Mouse (Mus musculus) heart, adult 2 months (tissue): Measurements from ENCODE around the gene 1700012B07Rik.

Experiments used
- CTCF ChIP-seq: fragments of 200-600 bp; IDR thresholded peaks from 2 replicates; pipeline ENCODE4 v1.8.1; 2022; ENCODE audit warnings: antibody characterized with exemption, mild to moderate bottlenecking, moderate library complexity
- EP300 ChIP-seq: fragments of 200-500 bp; IDR thresholded peaks from 2 replicates; pipeline ENCODE4 v1.6.1; 2011; ENCODE audit warnings: low read depth, low read length, control low read depth; ENCODE audit not compliant: insufficient read depth
- POLR2A ChIP-seq: fragments of 200-500 bp; IDR thresholded peaks from 2 replicates; pipeline ENCODE4 v1.6.1; 2011; ENCODE audit warnings: mild to moderate bottlenecking, low read depth, low read length, control low read depth; ENCODE audit not compliant: insufficient read depth

DNA sequence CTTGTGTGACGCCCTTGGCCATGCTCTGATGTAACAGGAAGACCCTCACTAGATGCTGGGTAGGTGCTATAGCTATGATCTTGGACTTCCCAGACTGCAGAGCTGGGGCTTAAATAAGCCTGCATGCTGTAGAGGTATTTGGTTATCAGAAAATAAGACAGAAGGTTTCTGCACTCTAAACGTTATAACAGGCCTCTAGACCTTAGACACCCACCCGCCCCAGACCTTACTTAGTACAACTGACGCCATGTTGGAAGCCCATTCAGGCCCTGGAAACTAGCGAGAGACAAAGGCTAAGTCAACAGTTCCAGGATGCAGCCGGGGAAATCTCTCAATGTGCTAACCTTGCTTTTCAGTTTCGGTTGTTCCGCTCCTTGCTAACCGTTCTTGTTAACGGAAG lies 44.2 kb upstream of the 1700012B07Rik start:
- TF ChIP-seq CTCF: no peak
- TF ChIP-seq POLR2A: no peak
- no peak for TF ChIP-seq EP300
